Mouse (Mus musculus): ENCODE measurements around the gene Dlx5. TPM values are rescaled to one million over a fixed set of nuclear protein-coding genes. Genes with fewer than 3 reads are reported as not detected.

Dlx5 gene
- total RNA-seq, 1 experiment from 2014 or later = not detected

- ATAC-seq (replicated peaks; ENCODE audit: insufficient number of reproducible peaks, low FRiP score, low TSS enrichment, poor library complexity, severe bottlenecking) = no peak
Measured at GRCm38 (mm10) chr6:6830446-6830845, 51.4 kb downstream of the Dlx5 start.

Other genes with a start within 250 kb of the Dlx5 start
- not detected in 3 replicates for gene Dlx6, start 18.8 kb downstream of the Dlx5 start, total RNA-seq (2017)
- gene Sdhaf3, start 73.9 kb upstream of the Dlx5 start, total RNA-seq (2017) = 1.6 to 5.9 TPM (median 5.0 TPM) in 3 replicates